Mouse (Mus musculus): Measurements from ENCODE around the gene G6pc2.

G6pc2 gene

GRCm38 (mm10) chr2:69210773-69211172 is at the start of gene G6pc2:
G6pc2 (plus strand) TSS chr2:69211073.
- DNase-seq (ENCODE audit: low read depth in 2 of 2, low spot score in 2 of 2): no peak

DNA sequence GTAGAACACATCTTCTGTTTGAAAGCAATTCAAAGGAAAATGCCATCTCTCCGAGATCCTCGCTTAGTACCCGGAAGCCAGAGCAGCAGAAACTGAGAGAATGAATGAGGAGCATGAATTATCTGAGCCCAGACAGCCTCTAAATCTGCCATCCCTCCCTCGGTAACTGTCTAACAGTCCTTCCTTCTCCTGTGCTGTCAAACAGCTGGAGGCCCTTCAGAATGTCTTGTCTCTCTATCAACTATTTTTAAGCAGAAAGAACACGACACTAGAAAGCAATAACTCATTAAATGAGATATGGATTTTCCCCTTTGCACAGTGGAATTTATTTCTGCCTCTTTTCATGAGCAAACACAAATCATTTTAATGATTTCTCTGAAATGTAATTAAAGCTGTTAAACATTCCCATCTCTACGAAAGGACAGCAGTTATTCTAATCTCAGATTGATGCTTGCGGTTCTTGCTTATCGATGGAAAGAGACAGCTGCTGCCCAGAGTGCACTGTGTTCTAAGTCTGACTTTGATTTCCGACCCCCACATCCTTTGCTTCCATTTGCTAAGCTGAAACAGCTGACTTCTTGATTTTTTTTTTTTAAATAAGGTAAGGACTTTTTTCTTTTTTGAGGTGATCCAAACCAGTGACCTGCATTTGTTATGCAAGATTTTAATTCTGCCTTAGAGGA is 40.3 kb upstream of the G6pc2 start:
- DNase-seq (ENCODE audit: low read depth in 2 of 2, low spot score in 2 of 2): no peak

DNA sequence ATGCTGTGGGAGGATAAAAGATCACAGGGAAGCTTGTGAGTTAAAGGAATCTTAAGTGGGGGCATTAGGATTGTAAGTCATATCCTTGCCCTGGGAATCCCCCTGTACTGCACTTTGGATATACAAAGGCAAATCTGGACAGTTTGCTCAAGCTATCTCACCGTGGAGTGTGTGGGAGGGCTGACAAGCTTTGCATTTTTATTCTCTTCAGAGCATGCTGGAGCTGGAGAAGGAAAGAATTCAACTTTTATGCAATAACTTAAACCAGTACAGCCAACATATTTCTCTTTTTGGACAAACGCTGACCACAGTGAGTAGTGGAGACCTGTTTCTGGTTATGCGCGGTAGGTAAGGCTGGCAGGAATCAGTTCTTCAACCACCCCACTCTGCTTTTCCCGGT is 35.6 kb upstream of the G6pc2 start:
- no peak for DNase-seq (ENCODE audit: low read depth in 2 of 2, low spot score in 2 of 2)

GRCm38 (mm10) chr2:69179721-69180120 is 31.2 kb upstream of the G6pc2 start:
- no peak for DNase-seq (ENCODE audit: low read depth in 2 of 2, low spot score in 2 of 2)

DNA sequence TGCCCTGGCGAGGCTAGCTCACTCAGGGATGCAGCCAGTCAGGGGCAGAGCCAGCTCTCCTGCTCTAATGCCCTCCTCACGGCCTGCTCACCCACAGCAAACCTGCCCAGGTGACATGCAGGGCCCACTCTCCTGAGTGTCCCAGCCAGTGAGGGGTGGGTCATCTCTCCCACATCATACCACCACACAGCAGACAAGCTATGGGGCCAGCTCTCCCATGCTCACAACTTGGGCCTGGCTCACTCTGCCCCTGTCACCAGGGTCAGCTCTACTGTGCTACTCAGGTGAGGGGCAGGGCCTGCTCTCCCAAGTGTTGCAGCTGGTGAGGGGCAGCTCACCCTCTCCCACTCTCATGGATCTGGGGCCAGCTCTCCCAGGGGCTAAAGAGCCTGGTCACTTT is 22.9 kb upstream of the G6pc2 start:
- DNase-seq (ENCODE audit: low read depth in 2 of 2, low spot score in 2 of 2): no peak

DNA sequence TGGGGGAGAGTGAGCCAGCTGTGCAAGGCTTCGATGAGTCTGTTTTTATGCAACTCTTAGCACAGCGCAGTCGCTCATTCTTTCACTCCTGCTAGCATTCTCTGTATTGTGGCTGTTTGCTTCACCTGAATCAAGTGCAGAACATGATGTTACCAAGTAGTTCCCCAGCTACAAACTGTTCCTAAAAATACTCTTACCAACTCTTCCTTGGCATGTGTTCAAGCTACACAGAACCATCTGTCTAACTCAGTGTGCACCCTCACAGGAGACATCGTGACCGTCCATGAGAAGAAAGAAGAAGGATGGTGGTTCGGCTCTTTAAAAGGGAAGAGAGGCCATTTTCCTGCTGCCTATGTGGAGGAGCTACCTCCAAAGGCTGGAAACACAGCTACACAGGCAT is 22.1 kb upstream of the G6pc2 start:
- no peak for DNase-seq (ENCODE audit: low read depth in 2 of 2, low spot score in 2 of 2)

- DNase-seq (ENCODE audit: low read depth in 2 of 2, low spot score in 2 of 2): no peak
These were observed 21.7 kb upstream of the G6pc2 start for GRCm38 (mm10) chr2:69189222-69189621.

DNA sequence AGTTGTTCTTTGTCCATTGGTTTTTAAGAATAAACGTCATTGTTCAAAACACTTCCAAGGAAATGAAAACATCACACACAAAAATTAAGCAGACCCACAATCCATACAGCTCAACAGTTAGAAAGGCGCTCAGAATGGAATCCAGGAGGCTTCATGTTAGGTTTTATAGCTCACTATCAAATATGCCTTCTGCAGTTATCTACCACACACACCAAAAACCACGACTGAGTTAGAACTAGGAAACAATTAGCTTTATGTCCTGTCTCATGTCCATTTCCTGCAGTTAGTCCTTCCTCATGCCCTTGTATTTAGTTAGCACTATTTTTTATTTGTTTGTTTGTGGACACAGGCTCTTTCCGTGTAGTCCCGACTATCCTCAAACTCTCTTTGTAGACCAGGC is 19.8 kb upstream of the G6pc2 start:
- no peak for DNase-seq (ENCODE audit: low read depth in 2 of 2, low spot score in 2 of 2)

- no peak for DNase-seq (ENCODE audit: low read depth in 2 of 2, low spot score in 2 of 2)
These were observed 17.3 kb upstream of the G6pc2 start for GRCm38 (mm10) chr2:69193555-69193954.

DNA sequence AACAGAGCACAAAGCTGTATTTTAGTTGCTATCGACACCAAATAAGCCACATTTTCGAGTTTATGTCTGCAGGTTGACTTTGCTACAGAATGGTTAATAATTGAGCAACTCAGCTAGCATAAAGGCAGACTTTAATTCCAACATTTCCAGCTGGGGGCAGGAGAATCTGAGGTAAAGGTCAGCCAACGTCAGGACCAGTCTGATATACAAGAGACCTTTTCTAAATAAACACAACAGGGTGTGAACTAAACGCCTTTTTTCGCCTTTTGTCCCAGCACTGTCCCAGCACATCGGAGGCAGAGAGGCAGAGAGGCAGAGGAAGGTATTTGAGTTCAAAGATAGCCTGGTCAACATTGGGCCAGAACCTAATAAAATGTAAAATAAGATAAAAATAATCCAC is 5.7 kb upstream of the G6pc2 start:
- DNase-seq (ENCODE audit: low read depth in 2 of 2, low spot score in 2 of 2): no peak

DNA sequence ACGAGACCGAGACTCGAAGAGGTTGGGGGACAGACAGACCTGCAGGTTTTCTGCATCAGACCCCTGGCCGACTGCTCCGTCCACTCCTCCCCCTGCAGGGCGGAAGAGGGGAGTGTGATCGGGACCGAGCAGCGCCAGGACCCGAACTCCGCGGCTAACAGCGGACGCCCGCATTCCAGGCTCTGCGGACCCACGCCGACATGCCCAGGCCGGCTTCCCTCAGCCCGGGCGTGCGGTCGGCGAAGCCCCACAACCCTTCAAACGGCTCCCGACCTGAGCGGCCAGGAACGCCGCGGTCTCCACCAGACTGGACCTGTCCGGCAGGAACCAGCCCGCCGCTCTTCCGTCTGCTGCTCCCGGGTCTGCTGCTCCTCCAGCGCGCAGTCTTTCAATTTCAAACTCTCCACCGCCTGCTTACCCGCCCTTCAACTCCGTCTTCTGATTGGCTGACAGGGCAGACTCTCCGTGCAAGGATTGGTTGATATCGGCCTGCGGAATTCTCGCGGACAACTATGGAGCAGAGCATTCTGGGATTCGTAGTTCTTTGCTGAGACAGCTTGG is 5.0 kb upstream of the G6pc2 start, which contains the start of gene Spc25:
Gene Spc25 (minus strand): TSS at position 404 of the 561 bp plus-strand sequence.
- DNase-seq (ENCODE audit: low read depth in 2 of 2, low spot score in 2 of 2): peak; percentile 84 to 88

DNA sequence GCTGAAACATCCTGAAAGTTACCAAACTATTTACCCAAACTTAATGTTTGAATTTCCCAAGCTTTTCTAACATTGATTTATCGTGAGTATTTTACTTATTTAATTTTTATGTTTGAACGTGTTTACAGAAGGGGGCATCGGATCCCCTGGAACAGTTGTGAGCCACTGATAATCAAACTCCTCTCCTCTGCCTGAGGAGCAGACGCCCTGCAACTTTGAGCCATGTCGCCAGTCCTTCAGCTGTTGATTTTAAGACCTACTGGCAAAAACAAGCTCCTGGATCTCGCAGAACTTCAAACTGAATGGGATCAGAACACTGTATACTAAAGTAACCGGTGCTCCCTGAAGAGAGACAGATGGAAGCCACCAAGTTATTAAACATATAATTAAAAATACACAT is 4.3 kb upstream of the G6pc2 start:
- DNase-seq (ENCODE audit: low read depth in 2 of 2, low spot score in 2 of 2): no peak

- DNase-seq (ENCODE audit: low read depth in 2 of 2, low spot score in 2 of 2): no peak
These were observed 1.2 kb upstream of the G6pc2 start for GRCm38 (mm10) chr2:69209684-69210083.

GRCm38 (mm10) chr2:69212652-69213051 is 1.8 kb downstream of the G6pc2 start:
- DNase-seq (ENCODE audit: low read depth in 2 of 2, low spot score in 2 of 2): no peak

DNA sequence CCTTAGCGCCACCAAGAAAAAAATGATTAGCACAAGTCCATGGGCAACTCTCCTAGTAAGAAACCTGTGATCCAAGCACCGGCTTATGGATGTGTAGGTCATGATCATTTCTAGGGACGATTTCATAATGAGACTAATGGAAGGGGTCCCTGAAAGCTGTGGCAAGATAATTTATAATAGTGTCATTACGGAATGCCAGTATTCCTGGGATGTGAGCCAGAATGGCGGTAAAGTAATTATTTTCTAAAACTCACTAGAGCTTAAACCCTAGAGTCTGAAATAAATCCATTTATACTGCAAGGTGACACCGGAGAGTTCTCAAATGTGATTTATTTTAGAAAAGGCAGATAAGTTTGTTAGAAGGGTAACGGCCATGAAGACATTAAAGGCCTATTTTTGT is 4.4 kb downstream of the G6pc2 start:
- no peak for DNase-seq (ENCODE audit: low read depth in 2 of 2, low spot score in 2 of 2)

- no peak for DNase-seq (ENCODE audit: low read depth in 2 of 2, low spot score in 2 of 2)
These were observed 11.1 kb downstream of the G6pc2 start for GRCm38 (mm10) chr2:69221868-69222416.

DNA sequence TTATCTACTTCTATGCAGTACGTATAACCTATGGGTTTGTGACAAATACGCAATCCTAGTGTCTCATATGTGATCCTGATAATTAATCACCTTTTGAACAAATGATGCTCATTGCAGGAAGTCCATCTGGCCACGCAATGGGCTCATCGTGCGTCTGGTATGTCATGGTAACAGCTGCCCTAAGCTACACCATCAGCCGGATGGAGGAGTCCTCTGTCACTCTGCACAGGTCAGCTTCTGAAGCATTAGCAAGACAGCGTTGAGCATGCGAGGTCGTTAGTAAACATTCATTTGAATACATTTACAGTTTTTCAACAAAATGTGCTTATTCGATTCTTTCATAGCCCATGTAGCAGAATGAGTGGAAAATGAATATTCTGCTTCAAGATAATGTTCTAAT is 11.9 kb downstream of the G6pc2 start:
- no peak for DNase-seq (ENCODE audit: low read depth in 2 of 2, low spot score in 2 of 2)

GRCm38 (mm10) chr2:69224724-69225123 is 13.9 kb downstream of the G6pc2 start:
- DNase-seq (ENCODE audit: low read depth in 2 of 2, low spot score in 2 of 2): no peak

DNA sequence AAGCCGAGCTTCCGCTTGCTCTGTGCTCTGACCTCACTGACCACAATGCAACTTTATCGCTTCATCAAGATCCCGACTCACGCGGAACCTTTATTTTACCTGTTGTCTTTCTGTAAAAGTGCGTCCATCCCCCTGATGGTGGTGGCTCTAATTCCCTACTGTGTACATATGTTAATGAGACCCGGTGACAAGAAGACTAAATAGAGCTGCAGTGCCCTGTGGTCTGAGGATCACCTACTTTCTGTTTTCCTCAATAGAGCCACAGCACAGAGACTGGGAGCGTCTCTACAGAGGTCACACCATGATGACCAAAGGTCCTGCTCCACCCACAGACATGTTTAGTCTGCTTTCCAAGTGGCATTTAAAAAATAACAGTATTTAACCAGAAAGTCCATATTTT is 16.0 kb downstream of the G6pc2 start:
- DNase-seq (ENCODE audit: low read depth in 2 of 2, low spot score in 2 of 2): no peak

DNA sequence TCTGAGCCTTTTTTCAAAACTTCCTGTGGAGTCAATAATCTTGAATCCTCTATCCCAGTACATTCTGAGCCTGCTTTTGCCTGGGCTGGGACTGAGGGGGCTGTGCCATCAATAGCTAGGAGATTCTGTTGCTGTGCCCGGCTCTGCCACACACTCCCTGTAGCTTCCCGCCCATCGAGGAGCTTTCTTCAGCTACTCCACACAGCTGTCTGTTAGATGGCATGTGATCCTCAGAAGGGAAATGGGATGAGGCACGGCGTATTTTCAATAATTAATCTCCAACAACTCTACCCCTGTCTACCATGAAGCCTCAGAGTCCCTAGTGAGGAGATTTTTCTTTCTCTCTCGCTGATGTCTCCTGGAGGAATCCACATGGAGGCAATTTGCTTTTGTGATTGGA is 17.8 kb downstream of the G6pc2 start:
- DNase-seq (ENCODE audit: low read depth in 2 of 2, low spot score in 2 of 2): no peak

DNA sequence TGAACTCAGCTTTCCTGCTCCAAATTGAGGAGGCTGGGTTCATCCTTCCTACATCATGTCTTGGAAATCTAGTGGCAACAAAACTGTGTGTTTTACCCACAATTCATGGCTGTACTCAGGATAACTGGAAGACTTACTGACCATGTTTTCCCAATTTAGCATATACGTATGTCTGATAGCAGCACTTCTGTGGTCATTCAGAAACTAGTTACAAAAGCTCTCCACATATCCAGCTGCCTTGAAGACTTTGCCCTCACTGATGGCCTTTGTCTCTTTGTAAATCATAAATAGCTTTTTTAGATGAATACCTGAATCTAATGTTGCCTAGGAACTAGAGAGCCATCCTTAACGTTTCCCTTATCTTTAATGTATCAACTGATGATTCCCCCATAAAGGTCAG is 19.3 kb downstream of the G6pc2 start:
- DNase-seq (ENCODE audit: low read depth in 2 of 2, low spot score in 2 of 2): no peak

DNA sequence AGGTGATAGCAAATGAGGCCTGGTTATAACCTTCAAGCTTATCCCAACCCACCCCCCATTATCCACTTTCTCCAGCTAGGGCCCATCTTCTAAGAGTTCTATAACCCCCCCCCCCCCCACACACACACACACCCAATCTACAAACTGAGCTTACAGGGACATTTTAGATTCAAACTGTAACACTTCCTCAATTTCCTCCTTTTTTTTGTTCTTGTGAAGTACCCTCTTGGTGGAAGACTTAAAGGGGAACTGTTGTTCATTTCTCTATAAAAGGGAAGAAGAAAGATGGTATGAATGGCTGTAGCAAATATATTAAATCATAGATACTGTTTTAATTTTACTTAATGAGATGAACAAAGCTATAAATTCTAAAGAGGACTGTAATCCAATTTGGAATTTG is 21.2 kb downstream of the G6pc2 start:
- DNase-seq (ENCODE audit: low read depth in 2 of 2, low spot score in 2 of 2): no peak

Data from CD8-positive naive resting alpha-beta T cell, adult 2 months (primary cell).